Mouse (Mus musculus) effector memory CD4-positive, alpha-beta T cell, adult 5 months (primary cell): ENCODE measurements around the gene Ppil4. TPM values are rescaled to one million over a fixed set of nuclear protein-coding genes. Genes with fewer than 3 reads are reported as not detected.

ENCODE experiments used
- polyA plus RNA-seq: library from polyadenylated mRNA; unstranded; fragments of 100-300 nt; shearing (Covaris generic); gene quantifications from one replicate; pipeline ENCODE4 v1.2.1, GENCODE M21; 2017

Gene Ppil4
- polyA plus RNA-seq: 94.2 TPM

DNA sequence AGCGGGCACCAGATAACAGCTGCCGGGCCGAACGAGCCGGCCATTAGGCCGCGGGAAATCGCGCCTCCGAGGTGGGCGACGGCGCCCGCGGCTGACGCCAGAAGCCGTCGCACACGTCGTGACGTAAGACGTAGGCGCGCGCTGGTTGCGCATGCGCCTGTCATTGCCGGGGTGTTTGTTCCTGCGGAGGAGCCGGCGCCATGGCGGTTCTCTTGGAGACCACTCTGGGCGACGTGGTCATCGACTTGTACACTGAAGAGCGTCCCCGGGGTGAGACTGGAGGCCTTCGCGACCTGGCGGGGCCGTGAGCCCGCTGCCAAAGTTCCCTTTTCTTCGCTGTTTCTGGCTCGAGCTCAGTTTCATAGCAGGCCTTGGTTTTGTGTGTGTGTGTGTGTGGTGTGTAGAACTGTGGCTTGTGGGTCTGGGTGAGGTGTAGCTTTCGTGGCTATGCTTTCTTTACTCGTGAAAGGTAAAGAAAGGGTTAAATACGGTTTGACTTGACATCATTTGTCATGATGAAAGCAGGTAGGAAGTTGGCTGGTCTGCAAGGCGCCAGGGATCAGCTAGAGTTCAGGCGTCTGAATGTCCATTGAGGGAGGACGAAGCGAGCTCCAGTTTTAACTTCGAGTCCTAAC, at the start of gene Ppil4, which contains the start of gene Ginm1:
Gene Ppil4, plus strand, starts transcription at position 141 of the 635 bp plus-strand sequence.
Gene Ginm1, minus strand, starts transcription at position 74 of the 635 bp plus-strand sequence.

DNA sequence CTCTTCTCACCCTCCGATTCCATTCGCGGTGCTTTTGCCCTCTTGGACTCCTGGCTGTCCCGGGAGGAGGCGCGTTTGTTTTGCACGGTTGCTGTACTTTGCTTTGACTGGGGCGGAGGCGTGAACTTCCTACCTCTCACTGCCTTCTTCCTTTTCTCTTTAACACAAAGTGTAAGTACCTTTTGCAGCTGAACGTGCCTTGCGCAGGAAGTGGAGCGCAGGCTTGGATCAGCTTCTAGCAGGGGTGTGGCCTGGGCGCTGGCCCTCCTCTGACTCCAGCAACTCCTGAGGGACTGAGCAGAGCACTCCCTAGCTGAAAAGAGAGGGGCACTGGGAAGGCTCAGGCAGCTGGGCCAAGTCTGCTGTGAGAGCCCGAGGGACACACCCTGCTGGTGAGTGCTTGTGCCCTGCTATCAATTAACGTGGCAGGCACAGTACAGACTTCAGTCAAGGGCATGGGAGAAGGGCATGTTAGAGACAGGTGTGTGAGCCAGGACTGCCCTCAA, 39.5 kb downstream of the Ppil4 start, which contains the start of gene Zc3h12d:
Gene Zc3h12d, plus strand, starts transcription at position 300 of the 506 bp plus-strand sequence.

Other genes with a start within 250 kb of the Ppil4 start
- 2.2 TPM for gene Lrp11, start 203.1 kb upstream of the Ppil4 start, polyA plus RNA-seq
- gene Nup43, start 125.4 kb upstream of the Ppil4 start, polyA plus RNA-seq: 11.4 TPM
- gene Pcmt1, start 111.8 kb upstream of the Ppil4 start, polyA plus RNA-seq: 89.7 TPM
- gene Lats1, start 111.7 kb upstream of the Ppil4 start, polyA plus RNA-seq: 18.5 TPM
- gene Katna1, start 66.9 kb upstream of the Ppil4 start, polyA plus RNA-seq: 106 TPM
- 73.5 TPM for gene Ginm1, start 67 bp upstream of the Ppil4 start, polyA plus RNA-seq
- gene Zc3h12d, start 39.6 kb downstream of the Ppil4 start, polyA plus RNA-seq: 30.4 TPM
- gene Tab2, start 163.3 kb downstream of the Ppil4 start, polyA plus RNA-seq: 17.1 TPM